Mouse (Mus musculus) subcutaneous adipose tissue, adult 2 months (tissue): ENCODE results near the gene Gcdh. TPM values are rescaled to one million over a fixed set of nuclear protein-coding genes. Genes with fewer than 3 reads are reported as not detected.

Experiments
- polyA plus RNA-seq: library from polyadenylated mRNA; depleted of rRNA; stranded (reverse); fragments of >200 nt; gene quantifications from 2 replicates; pipeline ENCODE4 v1.2.3, GENCODE M21; 2012; ENCODE audit warnings: low replicate concordance; rRNA removed

Gcdh gene
- 87.4 and 112 TPM in 2 replicates for polyA plus RNA-seq

GRCm38 (mm10) chr8:84893709-84894134 lies at the start of gene Gcdh:
Gene Gcdh, minus strand, starts transcription at chr8:84893921.

GRCm38 (mm10) chr8:84936962-84937546 lies 43.3 kb upstream of the Gcdh start, which contains the start of gene Mast1:
Gene Mast1, minus strand, starts transcription at chr8:84937359.

GRCm38 (mm10) chr8:84908421-84909161 lies 14.9 kb upstream of the Gcdh start, which contains the start of gene Dnase2a:
Gene Dnase2a, plus strand, starts transcription at chr8:84908560.

GRCm38 (mm10) chr8:84901752-84902151 lies 8.0 kb upstream of the Gcdh start, which contains the start of gene Klf1:
Gene Klf1, plus strand, starts transcription at chr8:84901928.

GRCm38 (mm10) chr8:84871376-84872308 lies 22.1 kb downstream of the Gcdh start, which contains the start of gene Syce2:
Gene Syce2, plus strand, starts transcription at chr8:84872111.

DNA sequence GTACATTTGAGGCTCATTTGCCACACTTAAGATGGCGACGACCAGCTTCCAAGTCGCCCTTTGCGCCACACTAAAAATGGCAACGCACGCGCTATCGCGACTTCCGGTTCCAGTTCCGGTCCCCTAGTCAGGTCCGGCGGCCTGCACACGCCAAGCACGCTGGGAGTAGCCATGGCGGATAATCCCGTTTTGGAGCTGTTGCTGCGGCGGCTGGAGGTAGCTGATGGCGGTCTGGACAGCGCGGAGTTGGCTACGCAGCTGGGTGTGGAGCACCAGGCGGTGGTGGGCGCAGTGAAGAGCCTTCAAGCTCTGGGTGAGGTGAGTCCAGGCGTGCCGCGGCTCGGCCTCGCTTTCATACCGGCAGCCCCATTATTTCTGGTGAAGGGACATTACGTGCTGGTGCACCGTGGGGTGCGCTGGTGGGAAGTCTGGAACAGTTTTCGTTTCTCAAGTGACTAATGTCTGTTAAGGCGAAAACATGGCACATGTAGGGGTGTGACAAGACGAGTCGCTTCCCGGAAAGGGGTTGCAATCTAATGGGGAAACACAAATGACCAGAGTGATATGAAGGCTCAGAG lies 36.8 kb downstream of the Gcdh start, which contains the start of gene Farsa:
Gene Farsa, plus strand, starts transcription at position 126 of the 578 bp plus-strand sequence.

DNA sequence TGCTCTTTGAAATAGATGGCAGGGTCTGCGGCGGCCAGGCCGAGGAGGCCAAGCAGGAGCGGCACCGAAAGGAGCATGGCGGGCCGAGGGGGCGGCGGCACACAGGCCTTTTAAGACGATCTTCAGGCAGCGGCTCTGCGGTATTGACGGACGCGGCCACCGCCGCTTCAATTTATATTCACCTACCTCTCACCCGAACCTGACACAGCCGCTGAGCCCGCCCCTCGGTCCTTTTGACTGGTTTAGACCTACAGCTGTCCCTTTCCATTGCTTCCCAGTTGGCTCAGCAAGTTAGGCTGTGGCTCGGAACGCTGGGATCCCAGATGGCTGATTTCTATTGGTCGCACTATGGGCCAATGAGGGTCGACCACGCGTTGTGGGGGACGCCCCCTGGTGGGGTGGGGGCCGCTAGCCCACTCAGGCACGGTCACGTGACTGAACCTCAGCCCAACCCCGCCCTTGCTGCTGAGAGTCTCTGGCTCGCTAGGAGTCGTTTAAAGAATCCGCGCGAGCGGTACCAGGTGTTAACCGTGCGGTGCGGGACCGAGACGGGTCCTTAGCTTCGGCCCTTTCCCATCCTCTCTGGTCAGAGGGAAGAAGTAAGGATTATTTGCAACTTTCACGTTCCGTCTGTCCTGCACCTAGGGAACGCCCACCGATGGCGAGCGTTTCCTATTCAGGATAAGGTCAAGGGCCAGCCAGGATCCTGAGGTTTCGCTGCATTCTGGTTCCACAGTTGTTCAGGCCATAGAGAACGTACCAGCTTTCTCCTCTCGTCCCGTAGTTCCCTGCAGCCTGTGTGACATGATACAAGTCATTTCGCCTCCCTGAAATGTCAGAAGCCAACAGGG lies 46.8 kb downstream of the Gcdh start, which contains the start of gene Calr:
Gene Calr, minus strand, starts transcription at position 213 of the 851 bp plus-strand sequence.

DNA sequence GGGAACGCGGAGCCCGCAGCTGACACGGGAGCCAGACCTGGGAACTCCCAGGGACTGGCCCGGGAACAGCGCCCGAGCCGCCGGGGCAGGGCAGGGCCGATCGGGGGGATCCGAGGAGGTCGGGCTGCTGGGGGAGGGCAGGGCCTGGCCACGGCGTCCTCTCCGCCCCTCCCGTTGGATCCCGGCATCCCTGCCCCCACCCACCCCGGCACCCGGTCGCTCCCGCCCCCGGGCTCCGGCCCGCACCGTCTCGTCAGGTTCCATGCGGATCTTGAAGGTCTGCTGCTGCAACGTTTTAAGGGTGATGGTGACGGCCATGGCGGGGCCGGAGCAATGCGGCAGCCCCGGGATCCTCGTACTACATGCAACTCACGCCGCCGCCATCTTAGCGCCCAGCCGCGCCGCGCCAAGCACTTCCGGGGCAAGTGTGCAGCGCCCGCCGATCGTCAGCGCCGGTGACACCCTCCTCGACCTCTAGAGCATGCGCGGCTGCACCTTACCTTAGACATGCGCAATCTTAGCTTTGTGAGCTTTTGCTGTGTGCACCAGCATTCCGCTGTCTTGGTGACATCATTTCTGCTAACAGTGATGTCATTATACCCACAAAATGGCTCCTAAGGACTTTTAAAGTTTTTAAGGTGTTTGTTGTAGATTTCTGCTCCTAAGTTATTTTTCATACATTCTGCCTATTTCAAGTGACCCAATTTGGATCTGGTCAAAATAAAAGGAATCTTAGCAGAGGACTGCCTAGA lies 53.3 kb downstream of the Gcdh start, which contains the start of gene Rad23a:
Gene Rad23a, minus strand, starts transcription at position 418 of the 752 bp plus-strand sequence.

Other genes starting within 250 kb of the Gcdh start
- gene Ier2, start 231.1 kb downstream of the Gcdh start, polyA plus RNA-seq = 10.9 and 23.8 TPM in 2 replicates
- gene Trmt1, start 207.6 kb downstream of the Gcdh start, polyA plus RNA-seq = 72.4 and 132 TPM in 2 replicates
- gene Nacc1, start 206.1 kb downstream of the Gcdh start, polyA plus RNA-seq = 73.3 and 129 TPM in 2 replicates
- gene Lyl1, start 192.5 kb downstream of the Gcdh start, polyA plus RNA-seq = 13.9 and 16.3 TPM in 2 replicates
- gene G430095P16Rik, start 170.9 kb downstream of the Gcdh start, polyA plus RNA-seq = 0.86 and 1.6 TPM in 2 replicates
- gene Nfix, start 93.6 kb downstream of the Gcdh start, polyA plus RNA-seq = 59.3 and 122 TPM in 2 replicates
- gene Dand5, start 71.1 kb downstream of the Gcdh start, polyA plus RNA-seq = 4.0 TPM in 2 replicates
- 10.2 and 33.6 TPM in 2 replicates for gene Gadd45gip1, start 62.4 kb downstream of the Gcdh start, polyA plus RNA-seq
- 104 and 105 TPM in 2 replicates for gene Rad23a, start 53.3 kb downstream of the Gcdh start, polyA plus RNA-seq
- gene Calr, start 47.0 kb downstream of the Gcdh start, polyA plus RNA-seq = 216 and 341 TPM in 2 replicates
- gene Farsa, start 36.9 kb downstream of the Gcdh start, polyA plus RNA-seq = 43.3 and 77.7 TPM in 2 replicates
- gene Syce2, start 21.8 kb downstream of the Gcdh start, polyA plus RNA-seq = 1.1 and 2.7 TPM in 2 replicates
- gene Klf1, start 8.0 kb upstream of the Gcdh start, polyA plus RNA-seq = 0.22 and 0.30 TPM in 2 replicates
- gene Dnase2a, start 14.6 kb upstream of the Gcdh start, polyA plus RNA-seq = 29.4 and 31.5 TPM in 2 replicates
- gene Mast1, start 43.4 kb upstream of the Gcdh start, polyA plus RNA-seq = 0.03 and 0.10 TPM in 2 replicates
- gene Rtbdn, start 53.1 kb upstream of the Gcdh start, polyA plus RNA-seq = not detected in 2 replicates
- gene Gm49661, start 75.5 kb upstream of the Gcdh start, polyA plus RNA-seq = not detected in 2 replicates
- gene Prdx2, start 75.7 kb upstream of the Gcdh start, polyA plus RNA-seq = 246 and 252 TPM in 2 replicates
- gene Rnaseh2a, start 75.8 kb upstream of the Gcdh start, polyA plus RNA-seq = 38.6 and 47.8 TPM in 2 replicates
- 35.0 and 39.1 TPM in 2 replicates for gene Junb, start 84.8 kb upstream of the Gcdh start, polyA plus RNA-seq
- gene Hook2, start 96.7 kb upstream of the Gcdh start, polyA plus RNA-seq = 2.5 and 10.6 TPM in 2 replicates
- gene Best2, start 120.6 kb upstream of the Gcdh start, polyA plus RNA-seq = not detected in 2 replicates
- gene Asna1, start 131.4 kb upstream of the Gcdh start, polyA plus RNA-seq = 184 and 205 TPM in 2 replicates
- gene Trir, start 132.9 kb upstream of the Gcdh start, polyA plus RNA-seq = 61.2 and 143 TPM in 2 replicates
- 74.9 and 104 TPM in 2 replicates for gene Tnpo2, start 143.0 kb upstream of the Gcdh start, polyA plus RNA-seq
- gene Fbxw9, start 166.1 kb upstream of the Gcdh start, polyA plus RNA-seq = 36.0 and 48.0 TPM in 2 replicates
- gene Gm5741, start 174.1 kb upstream of the Gcdh start, polyA plus RNA-seq = 0.85 TPM in 1 of 2 replicates, not detected in the other
- gene Dhps, start 177.8 kb upstream of the Gcdh start, polyA plus RNA-seq = 31.5 and 54.1 TPM in 2 replicates
- 156 and 164 TPM in 2 replicates for gene Wdr83os, start 186.8 kb upstream of the Gcdh start, polyA plus RNA-seq
- gene Wdr83, start 187.4 kb upstream of the Gcdh start, polyA plus RNA-seq = 33.8 and 37.5 TPM in 2 replicates
- 98.6 and 103 TPM in 2 replicates for gene Man2b1, start 189.3 kb upstream of the Gcdh start, polyA plus RNA-seq
- gene Zfp791, start 229.2 kb upstream of the Gcdh start, polyA plus RNA-seq = 0.86 and 1.5 TPM in 2 replicates